Mouse (Mus musculus) olfactory bulb, adult 2 months (tissue): ENCODE results near the gene Sh2d7. TPM values are rescaled to one million over a fixed set of nuclear protein-coding genes. Genes with fewer than 3 reads are reported as not detected.

Experiments used
- H3K27ac ChIP-seq: fragments of 200-500 bp; 2 replicates; pipeline ENCODE4 v1.5.1; 2012; ENCODE audit warnings: low read depth, low read length; ENCODE audit not compliant: insufficient read depth
- H3K4me1 ChIP-seq: fragments of 200-500 bp; 2 replicates; pipeline ENCODE4 v1.6.1; 2012; ENCODE audit warnings: low read length; ENCODE audit not compliant: control insufficient read depth, insufficient read depth
- H3K4me3 ChIP-seq: fragments of 200-500 bp; 2 replicates; pipeline ENCODE4 v1.5.1; 2012; ENCODE audit warnings: mild to moderate bottlenecking, low read depth, low read length, moderate library complexity; ENCODE audit not compliant: insufficient read depth
- CTCF ChIP-seq: fragments of 200-500 bp; IDR thresholded peaks from 2 replicates; pipeline ENCODE4 v1.5.1; 2012; ENCODE audit warnings: low read depth, mild to moderate bottlenecking, low read length, moderate library complexity; ENCODE audit not compliant: insufficient read depth
- POLR2A ChIP-seq: fragments of 200-500 bp; IDR thresholded peaks from 2 replicates; pipeline ENCODE4 v1.6.1; 2012; ENCODE audit warnings: mild to moderate bottlenecking, low read depth, low read length, moderate library complexity; ENCODE audit not compliant: insufficient read depth
- WGBS: fragments of 180-500 bp; shearing (Covaris S2); methylation state at CpG from one replicate; pipeline ENCODE4 v1.1.7; 2018; 5-methylcytosine and 5-hydroxymethylcytosine counted together
- polyA plus RNA-seq: library from polyadenylated mRNA; stranded (reverse); fragments of >200 nt; gene quantifications from 2 replicates; pipeline ENCODE4 v1.2.4, GENCODE M21; 2012; ENCODE audit warnings: low replicate concordance; ENCODE audit not compliant: missing spikeins, insufficient read depth, insufficient read length

Gene Sh2d7
- polyA plus RNA-seq, 1 experiment: not detected

DNA sequence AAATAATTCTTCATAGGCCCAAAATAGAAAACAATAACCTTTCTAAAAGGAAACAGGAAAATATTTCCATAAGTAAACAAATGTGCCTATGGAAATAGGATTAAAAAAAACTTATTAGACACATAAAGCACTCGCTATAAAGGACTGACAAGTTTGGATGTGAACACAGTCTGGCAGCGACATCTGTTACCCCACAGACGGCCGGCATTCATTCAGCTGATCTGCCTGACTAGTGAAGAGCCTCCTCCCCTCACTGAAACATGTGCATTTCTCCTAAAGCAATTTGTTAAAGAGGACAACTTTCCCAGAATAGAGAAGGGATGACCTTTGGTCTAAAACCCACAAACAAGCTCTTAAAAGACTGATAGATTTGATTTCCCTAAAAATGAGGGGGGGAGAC is 1.8 kb upstream of the Sh2d7 start:
- Histone ChIP-seq H3K27ac (no peak overlapping the region), H3K4me3 (no peak overlapping the region), H3K4me1 (peaks cover 7% of the 10 kb centered on the region)
- WGBS: 51% methylated on average over 4 of the region's 4 CpGs
- TF ChIP-seq POLR2A (no peak), CTCF (no peak)

DNA sequence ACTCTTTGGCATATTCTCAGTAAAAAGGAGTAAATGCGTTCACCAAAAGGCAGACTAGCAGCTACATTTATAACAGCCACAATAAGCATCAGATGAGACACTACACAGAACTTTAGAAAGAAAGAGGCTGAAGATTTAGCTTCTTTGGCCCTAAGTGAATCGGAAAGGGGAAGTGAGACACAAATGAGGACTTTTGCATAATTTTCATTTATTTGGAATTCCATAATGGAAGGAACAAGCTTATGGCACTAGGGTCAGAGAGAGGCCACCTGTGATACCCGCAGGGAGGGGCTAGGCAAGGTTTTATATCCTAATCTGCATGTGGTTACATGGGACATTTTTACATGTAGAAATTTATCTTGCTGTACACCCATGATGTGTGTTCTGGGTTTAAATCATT is 1.3 kb upstream of the Sh2d7 start:
- no peak overlapping the region for H3K4me3 ChIP-seq
- TF ChIP-seq CTCF: no peak
- no peak for TF ChIP-seq POLR2A
- WGBS: 83% methylated on average over 3 of the region's 3 CpGs
- H3K4me1 ChIP-seq: peaks cover 7% of the 10 kb centered on the region
- H3K27ac ChIP-seq: no peak overlapping the region

DNA sequence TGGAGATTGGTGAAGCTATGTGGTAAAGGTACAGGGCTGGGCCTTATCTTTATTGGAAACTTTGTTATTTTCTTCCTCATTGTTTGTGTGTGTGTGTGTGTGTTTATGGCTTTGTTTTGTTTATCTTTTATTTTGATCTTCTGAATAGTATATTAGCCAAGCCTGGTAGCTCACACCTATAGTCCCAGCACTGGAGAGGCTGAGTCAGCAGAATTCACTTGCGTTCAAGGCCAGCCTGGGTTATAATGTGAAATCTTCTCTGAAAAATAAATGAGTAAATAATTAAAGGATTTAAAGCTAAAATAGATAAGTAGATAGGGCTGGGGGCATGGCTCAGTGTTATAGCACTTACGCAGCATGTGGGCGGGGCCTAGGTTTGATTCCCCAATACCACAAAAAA is 540 bp upstream of the Sh2d7 start:
- H3K27ac ChIP-seq: no peak overlapping the region
- WGBS: 95% methylated on average over 3 of the region's 3 CpGs
- H3K4me3 ChIP-seq: no peak overlapping the region
- peaks cover 7% of the 10 kb centered on the region for H3K4me1 ChIP-seq
- no peak for TF ChIP-seq CTCF
- no peak for TF ChIP-seq POLR2A

DNA sequence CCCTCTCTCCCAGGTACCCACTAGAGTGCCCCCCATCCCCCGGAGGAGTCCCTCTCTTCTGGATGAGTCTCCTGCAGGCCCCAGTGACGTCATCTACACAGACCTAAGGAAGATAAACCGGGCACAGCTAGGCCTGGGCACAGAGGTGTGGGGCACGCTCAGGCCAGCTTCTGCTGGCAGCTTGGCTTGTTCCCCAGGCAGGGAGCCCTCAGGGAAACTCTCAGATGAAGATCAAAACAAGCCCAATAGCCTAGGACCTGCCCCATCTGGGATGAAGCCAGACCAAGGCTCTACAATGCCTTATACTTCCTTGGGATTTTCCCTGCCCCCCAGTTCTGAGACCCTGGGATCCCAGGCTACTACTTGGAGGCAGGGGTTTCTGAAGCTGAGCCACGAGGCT is 2.0 kb downstream of the Sh2d7 start:
- TF ChIP-seq CTCF: no peak
- no peak for TF ChIP-seq POLR2A
- WGBS: 59% methylated on average over 5 of the region's 5 CpGs
- no peak overlapping the region for H3K4me3 ChIP-seq
- H3K27ac ChIP-seq: no peak overlapping the region
- H3K4me1 ChIP-seq: no peaks in the 10 kb centered on the region

DNA sequence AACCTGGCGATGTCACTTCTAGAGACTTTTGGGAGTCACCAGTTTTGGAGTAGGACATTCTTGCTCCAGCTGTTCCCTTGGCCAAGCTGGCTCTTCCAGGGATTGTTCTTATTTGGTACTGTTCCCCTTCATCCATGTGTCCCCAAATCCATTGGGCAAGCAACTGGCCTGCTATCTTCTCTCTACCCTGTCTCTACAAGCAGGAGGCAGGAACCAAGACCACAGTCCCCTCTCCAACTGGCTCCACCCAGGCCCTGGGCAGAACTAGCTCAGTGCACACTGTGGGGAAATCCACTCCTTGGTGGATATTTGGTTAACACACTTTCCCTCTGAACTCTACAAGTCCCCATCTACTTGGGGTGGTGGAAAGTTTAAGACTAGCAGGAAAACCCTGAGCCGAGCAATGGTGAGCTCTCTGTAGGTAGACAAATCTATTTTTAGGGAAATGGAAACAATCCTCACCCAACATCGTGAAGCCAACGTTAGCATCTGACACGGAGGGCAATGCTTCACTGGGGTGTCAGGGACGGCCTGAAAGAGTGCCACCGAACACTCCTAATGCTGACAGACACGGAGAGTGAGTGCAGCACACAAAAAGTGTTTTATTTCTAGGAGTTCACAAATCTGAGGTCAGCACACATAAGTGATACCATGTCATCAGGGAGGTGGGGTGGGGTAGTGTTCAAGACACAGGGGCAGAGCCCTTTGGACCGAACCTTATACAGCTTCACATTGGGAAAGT is 5.6 kb downstream of the Sh2d7 start:
- H3K4me3 ChIP-seq: no peak overlapping the region
- H3K4me1 ChIP-seq: no peaks in the 10 kb centered on the region
- TF ChIP-seq POLR2A: no peak
- TF ChIP-seq CTCF: no peak
- H3K27ac ChIP-seq: no peak overlapping the region
- whole genome bisulfite sequencing: 89% methylated on average over 9 of the region's 9 CpGs

DNA sequence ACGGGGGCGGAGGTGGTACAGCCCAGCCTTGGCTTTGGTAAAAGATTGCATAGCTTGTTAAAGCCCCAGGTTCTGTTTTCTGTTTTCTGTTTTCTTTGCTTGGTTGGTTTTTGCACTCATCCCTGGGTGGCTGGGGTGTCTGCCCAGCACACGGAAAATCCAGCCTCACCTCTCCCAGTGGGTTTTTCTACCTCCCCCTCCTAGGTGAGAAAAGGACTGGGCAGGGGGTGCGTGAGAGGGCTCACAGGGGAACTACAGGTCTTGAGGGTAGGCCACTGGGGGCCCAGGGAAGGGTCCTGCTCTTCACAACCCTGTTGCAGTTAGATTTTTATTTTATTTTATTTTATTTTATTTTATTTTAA is 6.2 kb downstream of the Sh2d7 start:
- TF ChIP-seq POLR2A: no peak
- TF ChIP-seq CTCF: no peak
- WGBS: 92% methylated on average over 4 of the region's 4 CpGs

DNA sequence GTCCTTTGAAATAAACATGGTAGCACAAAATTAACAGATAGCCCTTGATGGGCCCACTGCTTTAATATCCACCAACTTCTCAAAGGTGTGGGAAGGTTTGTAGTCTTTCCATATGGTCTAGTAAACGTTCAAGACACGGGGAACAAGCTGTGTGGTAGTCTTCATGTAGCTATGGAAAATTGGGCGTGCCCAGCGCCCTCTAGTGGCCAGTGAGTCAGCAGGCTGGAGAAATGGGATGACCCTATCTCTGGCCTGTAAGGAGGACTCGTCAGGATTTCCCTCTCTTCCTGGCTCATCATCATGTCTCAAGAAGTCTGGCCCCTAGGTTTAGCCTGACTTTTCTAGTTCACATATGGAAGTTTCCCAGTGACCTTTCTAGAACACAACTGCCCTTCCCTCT is 8.8 kb downstream of the Sh2d7 start:
- H3K4me3 ChIP-seq: no peak overlapping the region
- TF ChIP-seq CTCF (peak; percentile 28; the same call in 1 of the 2 replicates), POLR2A (no peak)
- H3K4me1 ChIP-seq: no peaks in the 10 kb centered on the region
- 21% methylated on average over 5 of the region's 5 CpGs for WGBS
- no peak overlapping the region for H3K27ac ChIP-seq

More for the DNA sequence above, 6.2 kb downstream of the Sh2d7 start:
- Histone ChIP-seq H3K4me3 (no peak overlapping the region), H3K27ac (no peak overlapping the region), H3K4me1 (no peaks in the 10 kb centered on the region)

DNA sequence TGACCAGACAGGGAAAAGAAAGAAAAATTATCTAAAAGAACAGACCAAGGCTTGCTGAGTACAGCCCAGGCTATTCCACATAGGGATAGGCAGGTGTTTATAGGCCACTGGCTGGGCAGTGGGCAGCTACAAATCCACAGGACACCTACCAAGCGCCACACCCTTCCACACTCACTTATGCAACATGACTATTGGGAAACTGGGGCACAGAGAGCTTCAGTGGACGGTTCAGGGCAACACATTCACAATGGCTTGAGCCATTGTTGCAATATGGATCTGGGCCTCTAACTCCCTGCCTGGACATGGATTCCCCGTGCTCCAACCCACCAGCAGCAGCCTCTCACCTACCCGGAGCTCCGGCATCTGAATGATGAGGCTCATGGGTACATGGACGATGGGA is 10.6 kb downstream of the Sh2d7 start:
- 92% methylated on average over 6 of the region's 6 CpGs for WGBS
- TF ChIP-seq POLR2A: no peak
- TF ChIP-seq CTCF: no peak
- Histone ChIP-seq H3K4me1 (no peaks in the 10 kb centered on the region), H3K4me3 (no peak overlapping the region), H3K27ac (no peak overlapping the region)

DNA sequence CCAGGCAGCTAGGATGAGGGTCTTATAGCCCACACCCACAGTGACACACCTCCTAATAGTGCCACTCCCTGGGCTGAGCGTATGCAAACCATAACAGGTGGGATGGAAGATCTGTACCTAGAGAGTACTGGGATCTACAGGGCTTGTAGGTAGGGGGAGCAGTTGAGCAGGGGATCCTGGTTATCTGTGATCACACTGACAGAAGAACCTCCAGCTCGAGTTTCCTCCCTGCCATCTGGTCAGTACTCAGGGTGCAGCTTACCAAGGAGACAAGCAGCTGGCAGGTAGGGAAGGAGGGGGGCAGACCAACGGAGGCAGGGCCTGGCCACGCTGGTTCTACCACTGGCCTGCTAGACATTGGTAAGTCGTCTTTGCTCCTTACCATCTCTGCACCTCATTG is 13.6 kb downstream of the Sh2d7 start:
- Histone ChIP-seq H3K4me1 (no peaks in the 10 kb centered on the region; the same call in 1 of the 2 replicates), H3K27ac (no peak overlapping the region), H3K4me3 (no peak overlapping the region)
- 48% methylated on average over 5 of the region's 5 CpGs for WGBS
- TF ChIP-seq POLR2A (no peak), CTCF (no peak)
